8 mouse cellular contexts compared by ENCODE assay signal in the genomic region with DNA sequence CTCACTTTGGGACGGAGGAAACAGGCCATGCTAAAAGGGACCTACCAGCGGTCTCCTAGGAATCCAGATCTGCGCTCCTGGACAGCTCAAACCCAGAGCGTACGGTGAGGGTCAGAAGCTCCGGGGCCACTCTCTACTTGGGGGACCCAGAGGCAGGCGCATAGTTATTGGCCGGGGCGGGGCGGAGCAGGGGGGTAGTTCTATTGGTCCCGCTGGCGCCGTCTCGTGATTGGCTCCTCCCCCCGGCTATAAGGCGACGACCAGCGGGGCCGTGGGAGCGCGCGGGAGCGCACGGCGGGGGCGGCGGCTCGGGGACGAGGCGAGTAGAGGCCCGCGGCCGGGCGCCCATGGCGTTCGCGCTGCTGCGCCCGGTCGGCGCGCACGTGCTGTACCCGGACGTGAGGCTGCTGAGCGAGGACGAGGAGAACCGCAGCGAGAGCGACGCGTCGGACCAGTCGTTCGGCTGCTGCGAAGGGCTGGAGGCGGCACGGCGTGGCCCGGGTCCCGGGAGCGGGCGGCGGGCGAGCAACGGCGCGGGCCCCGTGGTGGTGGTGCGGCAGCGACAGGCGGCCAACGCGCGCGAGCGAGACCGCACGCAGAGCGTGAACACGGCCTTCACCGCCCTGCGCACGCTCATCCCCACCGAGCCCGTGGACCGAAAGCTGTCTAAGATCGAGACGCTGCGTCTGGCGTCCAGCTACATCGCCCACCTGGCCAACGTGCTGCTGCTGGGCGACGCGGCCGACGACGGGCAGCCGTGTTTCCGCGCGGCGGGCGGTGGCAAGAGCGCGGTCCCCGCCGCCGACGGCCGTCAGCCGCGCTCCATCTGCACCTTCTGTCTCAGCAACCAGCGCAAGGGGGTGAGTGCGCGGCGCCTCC. TPM values are rescaled to one million over a fixed set of nuclear protein-coding genes. Genes with fewer than 3 reads are reported as not detected.
DNase-seq lines count a peak whose midpoint lies in the region; ATAC-seq and TF ChIP-seq lines count a peak whose summit lies in the region.

A gene (plus strand): TSS at position 283 of the 879 bp plus-strand sequence.

- peak; percentile 69 for ATAC-seq in forebrain, postnatal 0 days
- ATAC-seq in hematopoietic stem cell, adult 5-6 weeks (replicated peaks in 1 of 2; ENCODE audit: insufficient read depth in 1 of 2, low FRiP score in 2 of 2, low TSS enrichment in 1 of 2, low read depth in 1 of 2, poor library complexity in 2 of 2, severe bottlenecking in 2 of 2), result peak; percentile 38 to 75; a peak in 3 of 4 replicates
- ATAC-seq in limb, embryonic 12.5 days (ENCODE audit: insufficient number of reproducible peaks, insufficient read depth, low FRiP score, low TSS enrichment, low read depth), result peak; percentile 73
- ATAC-seq in midbrain, embryonic 13.5 days, result peak; percentile 59

- no peak for TF ChIP-seq CTCF in forebrain, postnatal 0 days (IDR thresholded peaks at IDR 0.05; ENCODE audit: low read depth)

- H3K4me1 ChIP-seq in forebrain, postnatal 0 days (ENCODE audit: insufficient read depth), result 0 out of 2 replicates have a peak, but pooled peaks cover 3% of the 10 kb centered on the region
- peaks cover 39% of the 10 kb centered on the region for H3K4me1 ChIP-seq in limb, embryonic 12.5 days (replicated peaks)
- peaks cover 36% of the 10 kb centered on the region for H3K4me1 ChIP-seq in midbrain, embryonic 13.5 days (replicated peaks)

- no peaks in the 10 kb centered on the region for H3K36me3 ChIP-seq in forebrain, postnatal 0 days (ENCODE audit: insufficient read depth)
- H3K36me3 ChIP-seq in limb, embryonic 12.5 days, result no peaks in the 10 kb centered on the region
- H3K36me3 ChIP-seq in midbrain, embryonic 13.5 days, result no peaks in the 10 kb centered on the region

- H3K9me3 ChIP-seq in forebrain, postnatal 0 days (ENCODE audit: low read length), result no peaks in the 10 kb centered on the region
- no peaks in the 10 kb centered on the region for H3K9me3 ChIP-seq in limb, embryonic 12.5 days
- no peaks in the 10 kb centered on the region for H3K9me3 ChIP-seq in midbrain, embryonic 13.5 days

- no peak within 1 kb of the TSS for H3K27ac ChIP-seq in forebrain, postnatal 0 days (ENCODE audit: low read depth, low read length)
- peak within 1 kb of the TSS; percentile 75 for H3K27ac ChIP-seq in limb, embryonic 12.5 days
- no peak within 1 kb of the TSS for H3K27ac ChIP-seq in midbrain, embryonic 13.5 days

- peak within 1 kb of the TSS; percentile 45 for H3K4me3 ChIP-seq in forebrain, postnatal 0 days (ENCODE audit: low read depth, low read length)
- peak within 1 kb of the TSS; percentile 54 for H3K4me3 ChIP-seq in limb, embryonic 12.5 days (replicated peaks)
- H3K4me3 ChIP-seq in midbrain, embryonic 13.5 days (replicated peaks), result peak within 1 kb of the TSS; percentile 46

- DNase-seq in ES-CJ7 (ENCODE audit: low read depth, low spot score) (peak; percentile 84), adipocyte (ENCODE audit: low spot score) (no peak)
- peak; percentile 76 for DNase-seq in adrenal gland, postnatal 14 days
- DNase-seq in forebrain, postnatal 0 days, result peak; percentile 44
- DNase-seq in natural killer cell, adult 2 months (ENCODE audit: low spot score in 2 of 2), result no peak

- peak within 1 kb of the TSS; percentile 31 for H3K9ac ChIP-seq in forebrain, postnatal 0 days
- peak within 1 kb of the TSS; percentile 62 for H3K9ac ChIP-seq in limb, embryonic 12.5 days (replicated peaks)
- peak within 1 kb of the TSS; percentile 56 for H3K9ac ChIP-seq in midbrain, embryonic 13.5 days (replicated peaks)

- WGBS in forebrain, postnatal 0 days, result under 1% methylated on average over 109 of the region's 118 CpGs
- WGBS in limb, embryonic 12.5 days, result under 1% methylated on average over 105 of the region's 118 CpGs
- under 1% methylated on average over 117 of the region's 118 CpGs for WGBS in midbrain, embryonic 13.5 days

- H3K4me2 ChIP-seq in forebrain, postnatal 0 days (ENCODE audit: low read depth), result peak within 1 kb of the TSS; percentile 67
- H3K4me2 ChIP-seq in limb, embryonic 12.5 days, result peak within 1 kb of the TSS; percentile 91
- peak within 1 kb of the TSS; percentile 68 for H3K4me2 ChIP-seq in midbrain, embryonic 13.5 days (replicated peaks)

- H3K27me3 ChIP-seq in forebrain, postnatal 0 days (ENCODE audit: insufficient read depth, low read length), result peaks cover 15% of the 10 kb centered on the region; the same call in 1 of the 2 replicates
- peaks cover 80% of the 10 kb centered on the region for H3K27me3 ChIP-seq in limb, embryonic 12.5 days
- peaks cover 70% of the 10 kb centered on the region for H3K27me3 ChIP-seq in midbrain, embryonic 13.5 days

RNA-seq across cellular contexts. Expression of the gene that starts here (rescaled TPM):
- total RNA-seq in adrenal gland, postnatal 14 days (2021), result 20.2 and 22.0 TPM in 2 replicates
- total RNA-seq in forebrain, postnatal 0 days (2014; rRNA removed), result 1.6 TPM in 1 of 2 replicates, not detected in the other
- polyA plus RNA-seq in forebrain, postnatal 0 days (2015; fragmentation: Nextera tagmentation; extraction: Ambion mirVana), result 0.69 and 1.1 TPM in 2 replicates
- total RNA-seq in hematopoietic stem cell, adult 5-6 weeks (2017), result 4.3 and 10.6 TPM in 2 replicates
- polyA plus RNA-seq in limb, embryonic 12.5 days (2016; fragmentation: Nextera tagmentation; extraction: Ambion mirVana), result 11.5 and 11.9 TPM in 2 replicates
- polyA plus RNA-seq in midbrain, embryonic 13.5 days (2015; fragmentation: Nextera tagmentation; extraction: Ambion mirVana), result 1.0 and 1.8 TPM in 2 replicates

Comparison
In these comparisons a context has a peak if more than half of its experiments do, and no peak if none do; other contexts are left out.
1. DNase-seq: peak in ES-CJ7 (single experiment), adrenal gland, postnatal 14 days (single experiment) and forebrain, postnatal 0 days (single experiment); none in natural killer cell, adult 2 months (0 of 2) and adipocyte (single experiment).
2. Peak in every context shown above with its lines, with median percentiles within 50 percentile points of each other: ATAC-seq, H3K4me2 ChIP-seq, H3K4me3 ChIP-seq and H3K9ac ChIP-seq.